Mouse (Mus musculus): ENCODE measurements around the gene Caprin1.

The Caprin1 gene

GRCm38 (mm10) chr2:103796861-103797466 is 485 bp downstream of the Caprin1 start:
- DNase-seq: peak; percentile 88 to 95

- DNase-seq: peak; percentile 66 to 79
Observed at GRCm38 (mm10) chr2:103796211-103796860, 1.1 kb downstream of the Caprin1 start.

- peak; percentile 86 for DNase-seq
Observed at GRCm38 (mm10) chr2:103795843-103796210, 1.6 kb downstream of the Caprin1 start.

DNA sequence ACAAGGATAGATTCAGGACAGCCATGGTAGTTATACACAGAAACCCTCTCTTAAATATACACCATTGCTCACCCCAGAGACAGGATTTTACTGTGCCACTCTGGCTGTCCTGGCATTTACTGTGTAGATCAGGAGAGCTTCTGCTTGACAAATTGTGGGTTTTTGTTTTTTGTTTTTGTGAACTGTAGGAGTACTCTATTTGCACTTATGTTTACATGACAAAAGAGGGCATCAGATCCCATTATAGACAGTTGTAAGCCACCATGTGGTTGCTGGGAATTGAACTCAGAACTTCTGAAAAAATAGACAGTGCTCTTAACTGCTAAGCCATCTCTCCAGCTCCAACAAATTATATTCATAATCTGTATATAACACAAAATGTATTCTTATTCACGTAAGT is 5.4 kb downstream of the Caprin1 start:
- DNase-seq: no peak

- no peak for DNase-seq
Observed at GRCm38 (mm10) chr2:103785735-103786134, 11.7 kb downstream of the Caprin1 start.

DNA sequence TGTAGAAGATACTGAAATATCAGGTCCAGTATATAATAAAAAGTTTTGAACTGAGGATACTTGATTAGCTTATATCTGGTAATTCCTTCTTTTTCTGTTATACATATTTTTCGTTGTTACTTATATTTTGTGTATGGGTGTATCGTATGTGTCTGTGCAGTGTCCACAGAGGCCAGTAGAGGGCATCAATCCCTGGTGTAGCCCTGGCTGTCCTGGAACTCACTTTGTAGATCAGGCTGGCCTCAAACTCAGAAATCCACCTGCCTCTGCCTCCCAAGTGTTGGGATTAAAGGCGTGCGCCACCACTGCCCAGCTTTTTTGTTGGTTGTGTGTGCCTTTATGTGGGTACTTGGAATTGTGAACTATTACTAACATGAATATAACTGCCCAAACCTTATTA is 12.8 kb downstream of the Caprin1 start:
- DNase-seq: peak in 1 of 2 experiments; percentile 55

DNA sequence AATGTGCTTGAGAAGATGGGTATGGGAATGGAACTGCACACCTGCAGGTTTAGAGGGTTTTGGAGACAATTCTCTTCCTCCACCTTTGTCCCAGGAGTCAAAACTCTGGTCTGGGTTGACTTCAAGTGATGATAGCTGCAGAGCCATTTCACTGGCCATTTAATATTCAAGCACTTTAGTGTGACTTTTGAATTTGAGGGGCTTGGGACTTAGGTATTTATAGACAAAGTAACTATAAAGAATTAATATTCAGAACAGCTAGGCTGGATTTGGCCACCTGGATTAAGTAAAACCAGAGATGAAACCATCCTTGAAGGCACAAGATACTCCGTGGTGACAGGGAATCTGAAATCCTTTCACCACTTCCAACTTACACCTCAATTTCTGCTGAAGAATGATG is 35.0 kb downstream of the Caprin1 start:
- no peak for DNase-seq

- DNase-seq: no peak
Observed at GRCm38 (mm10) chr2:103761993-103762392, 35.5 kb downstream of the Caprin1 start.

DNA sequence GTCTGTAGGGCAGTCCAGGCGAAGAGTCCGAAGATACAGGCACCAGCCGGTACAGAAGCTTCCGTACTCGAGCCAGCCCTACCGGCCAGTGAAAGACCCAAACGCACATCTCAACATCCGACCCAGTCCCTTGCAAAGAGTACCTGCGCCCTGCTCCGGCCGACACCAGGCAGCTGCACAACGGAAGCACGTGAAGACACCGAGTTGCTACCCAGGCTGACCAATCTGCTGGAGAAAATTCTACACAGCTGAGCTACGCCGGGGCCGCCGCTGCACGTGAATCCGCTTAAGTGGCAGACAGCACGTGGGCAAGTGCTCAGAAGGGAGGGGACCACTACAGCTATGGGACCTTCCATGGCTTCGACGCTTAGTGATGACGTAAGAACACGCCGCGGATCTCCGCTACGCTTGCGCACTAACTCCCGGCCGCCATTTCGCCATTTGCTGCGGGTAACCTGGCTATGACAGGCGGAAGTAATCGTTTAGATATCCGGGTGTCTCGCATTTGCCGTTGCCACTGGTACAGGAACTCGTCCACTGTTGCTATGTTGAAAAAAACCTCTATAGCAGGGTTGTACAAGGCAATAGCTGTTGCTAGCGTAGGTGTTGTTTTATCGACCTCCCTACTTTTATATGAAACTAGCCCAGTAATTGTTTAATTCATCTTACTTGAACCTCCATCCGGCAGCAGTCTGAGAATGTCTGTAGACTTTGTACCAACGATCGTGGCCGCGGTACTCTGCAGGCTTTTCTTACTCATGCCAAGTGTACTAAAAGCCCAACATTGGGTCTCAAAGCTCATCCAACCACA is 36.3 kb downstream of the Caprin1 start, which contains the start of gene Nat10:
Nat10 (minus strand) TSS at position 365 of the 811 bp plus-strand sequence.
- peak; percentile 99 for DNase-seq

DNA sequence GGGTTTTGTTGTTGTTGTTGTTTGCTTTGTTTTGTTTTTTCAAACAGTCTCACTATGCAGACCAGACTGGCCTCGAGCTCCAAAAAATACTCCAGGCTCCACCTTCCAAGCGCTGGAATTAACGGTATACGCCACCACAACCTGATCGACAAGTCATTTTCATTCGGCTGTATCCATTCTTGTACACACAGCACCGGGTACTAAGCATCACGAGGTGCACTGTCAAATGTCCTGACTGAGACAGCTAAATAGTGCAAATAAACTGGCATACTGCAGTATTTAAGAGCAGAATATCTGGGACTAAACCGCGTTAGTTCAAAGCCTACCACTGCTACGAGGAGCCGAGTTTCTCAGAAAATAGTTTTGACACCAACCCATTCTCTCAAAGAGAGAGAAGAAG is 37.0 kb downstream of the Caprin1 start:
- DNase-seq: peak in 1 of 2 experiments; percentile 10

- no peak for DNase-seq
Observed at GRCm38 (mm10) chr2:103755458-103756085, 41.9 kb downstream of the Caprin1 start.

DNA sequence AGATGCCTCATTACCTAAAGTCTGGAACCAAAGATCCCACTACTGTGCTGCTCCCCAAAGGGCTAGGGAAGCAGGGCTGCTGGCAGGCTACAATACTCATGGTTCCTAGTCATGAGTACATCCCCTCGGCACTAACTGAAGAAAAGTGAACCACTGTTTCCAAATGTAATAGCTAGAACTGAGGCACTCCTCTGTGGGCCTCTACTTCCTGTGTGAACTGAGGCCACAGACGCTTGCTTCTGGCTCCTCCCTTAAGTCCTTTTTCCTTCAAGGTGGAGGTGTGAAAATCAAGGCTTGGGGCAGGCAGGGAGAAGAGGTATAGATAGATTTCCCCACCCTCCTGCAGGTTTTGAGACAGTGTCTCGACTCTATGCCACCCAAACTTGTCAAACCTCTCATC is 42.8 kb downstream of the Caprin1 start:
- DNase-seq: no peak

GRCm38 (mm10) chr2:103751771-103752170 is 45.7 kb downstream of the Caprin1 start:
- DNase-seq: no peak

DNA sequence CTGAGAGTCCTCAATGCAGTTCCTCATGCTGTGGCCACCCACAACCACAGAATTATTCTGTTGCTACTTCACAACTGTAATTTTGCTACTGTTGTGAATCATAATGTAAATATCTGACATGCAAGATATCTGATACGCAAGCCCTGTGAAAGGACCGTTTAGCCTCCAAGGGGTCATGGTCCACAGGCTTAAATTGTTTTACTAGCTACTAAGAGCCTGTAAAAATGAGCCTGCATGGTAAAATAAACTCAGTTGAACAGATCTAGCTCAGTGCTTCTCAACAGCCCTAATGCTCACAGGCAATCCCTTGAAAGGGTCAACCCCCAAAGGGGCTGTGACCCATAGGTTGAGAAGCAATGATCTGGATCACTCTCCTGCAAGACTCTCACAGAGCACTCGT is 48.4 kb downstream of the Caprin1 start:
- no peak for DNase-seq

DNA sequence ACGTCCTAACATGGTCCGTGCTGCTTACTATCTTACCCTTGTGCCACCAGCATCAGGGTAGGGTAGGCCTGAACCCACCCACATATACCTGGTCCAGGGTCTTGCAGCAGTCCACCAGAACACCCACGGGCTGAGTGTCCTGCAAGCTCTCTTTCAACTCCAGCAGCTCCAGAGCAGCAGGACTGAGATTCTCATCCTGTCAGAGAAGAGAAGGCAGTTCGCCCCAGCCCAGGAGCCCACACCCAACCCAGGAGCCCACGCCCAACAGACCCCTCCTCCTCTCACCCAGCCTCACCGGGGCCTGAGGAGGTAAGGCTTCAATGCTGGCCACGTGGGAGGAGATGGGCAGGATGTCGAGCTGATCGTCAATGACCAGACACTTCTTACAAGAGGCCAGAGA is 49.6 kb downstream of the Caprin1 start:
- no peak for DNase-seq

- DNase-seq: no peak
Observed at GRCm38 (mm10) chr2:103746761-103747160, 50.7 kb downstream of the Caprin1 start.

GRCm38 (mm10) chr2:103746096-103746495 is 51.4 kb downstream of the Caprin1 start:
- no peak for DNase-seq

DNA sequence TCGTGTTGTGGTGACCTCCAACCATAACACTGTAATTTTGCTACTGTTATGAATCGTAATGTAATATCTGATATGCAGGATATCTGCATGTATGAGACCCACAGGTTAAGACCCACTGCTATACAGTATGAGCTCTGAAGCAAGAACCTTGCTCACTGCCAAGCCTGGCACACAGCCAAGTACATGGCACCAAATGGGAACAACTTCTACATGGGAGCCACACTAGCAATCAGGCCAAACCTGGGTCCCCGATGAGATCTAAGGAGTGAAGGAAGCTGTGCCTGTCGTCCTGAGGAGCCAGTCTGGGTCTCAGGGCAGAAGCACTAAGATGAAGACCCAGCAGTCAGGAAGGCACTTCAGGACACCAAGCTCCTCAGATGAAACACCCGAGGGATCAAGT is 52.0 kb downstream of the Caprin1 start:
- DNase-seq: peak; percentile 4 to 27

- DNase-seq: peak; percentile 36 to 82
Observed at GRCm38 (mm10) chr2:103743988-103744387, 53.5 kb downstream of the Caprin1 start.

GRCm38 (mm10) chr2:103743536-103743935 is 53.9 kb downstream of the Caprin1 start:
- DNase-seq: peak; percentile 20 to 35

- DNase-seq: no peak
Observed at GRCm38 (mm10) chr2:103742821-103743220, 54.6 kb downstream of the Caprin1 start.

GRCm38 (mm10) chr2:103731423-103731822 is 66.0 kb downstream of the Caprin1 start:
- DNase-seq: no peak

DNA sequence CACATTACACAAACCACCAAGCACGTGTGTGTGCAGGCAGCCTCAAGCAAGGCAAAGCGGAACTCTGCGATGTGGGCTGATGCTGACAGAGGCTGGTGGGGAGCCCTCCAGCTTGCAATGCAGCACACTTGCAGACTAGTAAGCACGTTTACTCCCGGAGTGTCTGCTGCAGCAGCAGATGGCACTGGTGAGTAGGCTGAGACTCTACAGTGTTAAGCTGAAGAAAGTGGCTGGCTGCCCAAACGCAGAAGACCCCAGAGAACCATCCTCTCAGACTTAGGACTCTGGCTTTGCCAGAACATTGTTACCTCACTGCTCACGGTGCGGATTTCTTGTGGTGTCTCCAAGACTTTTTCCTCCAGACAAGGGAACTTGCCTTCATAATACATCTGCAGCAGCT is 66.5 kb downstream of the Caprin1 start:
- no peak for DNase-seq

All from kidney, postnatal 36 days (tissue).